Mouse (Mus musculus): Measurements from ENCODE around the gene Gucy1b1. TPM values are rescaled to one million over a fixed set of nuclear protein-coding genes. Genes with fewer than 3 reads are reported as not detected.

The Gucy1b1 gene
- total RNA-seq (2021): 10 to 100 TPM; 13.0 to 17.8 TPM

DNA sequence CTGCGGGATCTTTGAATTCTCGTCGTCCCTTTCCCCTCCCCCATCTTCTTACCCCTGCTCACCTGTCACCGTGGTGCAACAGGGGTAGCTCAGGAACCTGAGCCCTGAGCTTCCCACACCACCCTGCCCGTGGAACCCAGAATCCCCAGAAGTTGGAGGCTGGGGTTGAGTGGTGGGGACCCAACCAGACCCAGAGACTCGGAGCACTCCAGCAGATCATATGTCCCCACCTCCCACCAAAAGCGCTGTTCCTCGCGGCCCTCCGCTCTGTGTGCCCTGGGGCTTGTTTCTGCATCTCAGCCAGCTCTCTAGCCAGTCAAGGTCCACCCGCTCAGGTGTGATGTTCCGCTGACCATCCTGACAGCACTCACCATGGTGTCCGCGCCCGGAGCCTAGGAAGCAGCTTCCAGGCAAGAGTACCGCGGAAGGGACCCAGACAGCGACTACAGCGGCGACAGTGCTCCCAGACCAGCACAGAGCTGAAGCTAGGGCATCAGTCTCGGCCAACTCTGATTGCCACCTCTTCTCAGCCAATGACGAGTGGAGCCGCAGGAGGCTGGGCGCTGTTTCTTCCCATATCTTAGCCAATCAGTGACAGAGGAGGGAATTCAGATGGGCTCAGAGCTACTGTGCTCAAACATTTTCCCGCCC is at the start of gene Gucy1b1:
Gucy1b1 (minus strand) TSS at position 489 of the 651 bp plus-strand sequence.
- intact Hi-C loops (cut with DNase I): no loop called here
- peak; percentile 68 for DNase-seq (ENCODE audit: low spot score)

GRCm38 (mm10) chr3:82118916-82119315 is 44.4 kb upstream of the Gucy1b1 start:
- intact Hi-C loops (cut with DNase I): no loop called here
- DNase-seq (ENCODE audit: low spot score): no peak

- intact Hi-C loops (cut with DNase I): no loop called here
- DNase-seq (ENCODE audit: low spot score): peak; percentile 41
These were observed 38.0 kb upstream of the Gucy1b1 start for GRCm38 (mm10) chr3:82112439-82112838.

GRCm38 (mm10) chr3:82111986-82112385 is 37.5 kb upstream of the Gucy1b1 start:
- intact Hi-C loops (cut with DNase I): no loop called here
- DNase-seq (ENCODE audit: low spot score): no peak

DNA sequence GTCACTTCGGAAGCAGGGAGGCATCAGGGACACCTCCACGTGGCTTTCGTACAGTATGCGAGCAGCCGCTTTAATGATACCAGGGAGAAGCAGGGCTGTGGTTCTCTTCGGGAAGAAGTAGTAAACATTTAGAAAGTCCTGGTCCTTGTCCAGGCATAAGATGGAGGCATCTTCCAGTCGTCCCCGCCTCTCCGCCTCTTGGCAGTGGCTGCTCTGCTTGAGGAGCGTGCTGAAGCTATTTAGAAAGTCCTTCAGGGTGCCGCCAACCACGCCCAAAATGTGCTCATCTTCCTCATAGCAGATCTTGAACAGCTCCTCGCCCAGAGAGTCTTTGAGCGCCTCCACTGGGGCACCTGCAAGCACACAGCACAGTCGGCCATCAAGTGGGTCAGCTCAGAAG is 34.5 kb upstream of the Gucy1b1 start:
- no peak for DNase-seq (ENCODE audit: low spot score)
- intact Hi-C loops (cut with DNase I): no loop called here

DNA sequence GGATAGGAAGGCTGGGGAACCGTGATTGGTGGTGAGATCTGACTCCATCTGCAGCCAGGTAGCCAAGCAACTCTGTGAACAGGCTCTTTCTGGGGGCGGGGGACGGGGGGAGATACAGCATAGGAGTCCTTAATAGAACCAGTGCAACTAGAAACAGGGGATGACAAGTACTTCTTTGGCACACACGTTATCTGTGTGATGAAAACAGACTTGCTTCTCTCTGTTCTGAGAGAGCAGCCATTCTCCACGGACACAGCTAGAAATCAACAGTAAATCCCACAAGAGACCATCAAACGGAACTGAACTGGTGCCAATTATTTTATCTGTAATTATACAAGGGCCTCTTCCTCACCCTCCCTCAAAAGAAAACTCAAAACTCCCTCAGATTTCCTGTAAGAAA is 29.7 kb upstream of the Gucy1b1 start:
- no peak for DNase-seq (ENCODE audit: low spot score)
- intact Hi-C loops (cut with DNase I): no loop called here

DNA sequence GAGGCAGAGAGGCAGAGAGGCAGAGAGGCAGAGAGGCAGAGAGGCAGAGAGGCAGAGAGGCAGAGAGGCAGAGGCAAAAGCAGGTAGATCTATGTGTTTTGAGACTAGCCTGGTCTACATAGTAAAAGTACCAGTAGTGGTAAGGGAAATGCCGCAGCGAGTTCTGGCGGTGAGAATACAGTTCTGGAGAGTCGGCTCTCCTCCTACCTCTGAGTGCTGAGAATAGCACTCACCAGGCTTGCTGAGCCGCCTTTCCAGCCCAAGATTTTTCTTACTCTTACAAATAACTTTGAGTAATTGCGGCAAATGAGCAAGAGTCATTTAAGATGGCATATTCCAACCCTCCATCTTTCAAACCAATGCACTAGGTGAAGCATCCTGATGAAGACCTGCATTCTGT is 24.6 kb upstream of the Gucy1b1 start:
- no peak for DNase-seq (ENCODE audit: low spot score)
- intact Hi-C loops (cut with DNase I): no loop called here

- DNase-seq (ENCODE audit: low spot score): no peak
- intact Hi-C loops (cut with DNase I): no loop called here
These were observed 22.3 kb upstream of the Gucy1b1 start for GRCm38 (mm10) chr3:82096801-82097200.

DNA sequence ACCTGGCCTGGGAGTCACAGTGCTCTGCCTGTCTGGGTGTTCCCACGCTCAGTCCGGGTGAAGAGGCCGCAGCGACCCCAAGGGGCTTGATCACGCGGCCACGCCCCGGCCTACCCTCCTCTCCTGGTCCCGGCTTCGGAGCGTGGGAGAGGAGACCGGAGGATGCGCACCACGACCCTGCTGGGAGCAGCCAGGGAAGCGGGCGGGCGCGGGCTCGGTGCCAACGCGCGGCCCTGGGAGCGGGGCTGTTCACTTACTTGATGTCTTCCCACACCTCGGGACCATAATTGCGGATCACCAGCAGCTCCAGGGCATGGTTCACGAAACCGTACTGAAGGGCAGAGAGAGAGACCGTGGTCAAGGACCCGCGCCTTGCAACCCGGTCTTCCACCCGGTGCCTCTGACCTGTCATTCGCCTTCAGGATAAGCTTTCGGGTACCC is 728 bp downstream of the Gucy1b1 start:
- intact Hi-C loops (cut with DNase I): no loop called here
- peak; percentile 52 for DNase-seq (ENCODE audit: low spot score)

- DNase-seq (ENCODE audit: low spot score): no peak
These were observed 6.7 kb downstream of the Gucy1b1 start for GRCm38 (mm10) chr3:82067830-82068229.

DNA sequence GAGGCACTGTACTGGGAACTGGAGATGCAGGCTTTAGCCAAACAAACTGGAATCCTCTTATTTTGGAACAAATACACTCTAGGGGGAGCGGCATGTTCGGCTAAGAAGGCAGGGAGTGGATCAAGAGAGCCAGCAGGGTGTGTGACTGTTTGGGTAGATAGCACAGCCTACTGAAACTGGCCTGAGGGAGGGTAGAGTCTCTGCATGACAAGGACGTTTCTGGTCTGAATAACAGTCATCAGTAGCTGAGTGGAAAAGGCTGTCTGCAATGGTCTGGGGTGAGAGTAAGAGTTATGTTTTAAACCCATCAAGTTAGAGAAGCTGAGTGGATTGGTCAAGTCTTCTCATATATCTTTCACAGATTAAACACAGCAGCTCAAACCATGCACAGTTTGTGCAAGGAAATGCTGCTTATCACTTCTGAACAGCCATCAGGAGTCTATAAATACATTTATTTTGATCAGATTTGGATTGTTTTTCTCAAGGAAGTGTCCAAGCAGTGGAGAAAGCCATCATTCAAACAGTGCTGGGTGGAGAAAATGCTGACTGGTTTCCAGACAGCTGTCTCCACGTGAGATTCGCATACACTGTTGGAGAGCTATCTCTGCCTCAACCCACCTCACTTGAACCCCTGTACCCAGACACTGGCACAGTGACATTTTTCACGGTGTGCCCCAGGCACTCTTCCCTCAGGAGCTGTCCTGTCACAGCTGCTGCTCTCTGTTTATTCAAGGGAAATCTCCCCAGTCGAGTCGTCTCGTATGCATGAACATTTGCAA is 12.9 kb downstream of the Gucy1b1 start:
- DNase-seq (ENCODE audit: low spot score): no peak

More at GRCm38 (mm10) chr3:82067830-82068229, 6.7 kb downstream of the Gucy1b1 start:
- intact Hi-C loops (cut with DNase I): no loop called here

GRCm38 (mm10) chr3:82057201-82057600 is 17.3 kb downstream of the Gucy1b1 start:
- intact Hi-C loops (cut with DNase I): no loop called here
- no peak for DNase-seq (ENCODE audit: low spot score)

More for the DNA sequence above, 12.9 kb downstream of the Gucy1b1 start:
- intact Hi-C loops (cut with DNase I): no loop called here

- no peak for DNase-seq (ENCODE audit: low spot score)
These were observed 20.1 kb downstream of the Gucy1b1 start for GRCm38 (mm10) chr3:82054283-82054974.

DNA sequence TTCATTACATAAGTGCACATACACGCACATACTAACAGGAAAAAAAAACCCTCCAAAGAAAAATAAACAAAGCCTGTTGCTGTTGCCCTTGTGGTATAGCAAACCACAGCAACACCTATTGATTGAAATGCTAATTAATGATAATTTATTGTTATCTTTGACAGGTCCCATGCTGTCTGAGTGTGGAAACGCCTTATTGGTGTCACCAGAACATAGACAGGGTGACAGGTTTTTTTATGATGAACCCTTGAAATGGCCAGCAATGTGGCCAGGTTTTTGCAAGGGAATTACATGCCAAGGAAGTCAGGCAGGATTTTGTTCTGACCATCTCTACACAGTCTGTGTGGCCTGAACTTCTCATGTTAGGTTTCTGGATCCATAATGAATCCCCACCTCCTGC is 22.5 kb downstream of the Gucy1b1 start:
- no peak for DNase-seq (ENCODE audit: low spot score)
- intact Hi-C loops (cut with DNase I): no loop called here

More at GRCm38 (mm10) chr3:82054283-82054974, 20.1 kb downstream of the Gucy1b1 start:
- intact Hi-C loops (cut with DNase I): no loop called here

DNA sequence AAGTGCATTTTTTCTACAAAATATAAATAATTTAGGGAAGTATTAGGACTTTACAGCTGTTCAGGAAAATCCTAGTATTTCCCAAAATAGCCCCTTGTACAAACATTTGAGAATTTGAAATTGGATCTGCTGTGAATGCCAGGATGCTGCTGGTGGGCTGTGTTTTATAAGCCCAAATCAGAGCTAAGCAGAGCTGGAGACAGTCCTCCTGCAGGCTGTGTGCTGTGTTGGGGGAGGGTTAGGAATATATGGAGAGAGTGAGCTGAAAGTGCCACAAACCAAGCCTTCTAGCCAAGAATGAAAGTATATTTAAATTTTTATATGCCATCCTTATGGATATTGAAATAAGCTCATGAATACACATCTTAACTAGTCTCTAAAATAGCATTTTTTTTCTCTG is 23.0 kb downstream of the Gucy1b1 start:
- DNase-seq (ENCODE audit: low spot score): no peak
- intact Hi-C loops (cut with DNase I): no loop called here

DNA sequence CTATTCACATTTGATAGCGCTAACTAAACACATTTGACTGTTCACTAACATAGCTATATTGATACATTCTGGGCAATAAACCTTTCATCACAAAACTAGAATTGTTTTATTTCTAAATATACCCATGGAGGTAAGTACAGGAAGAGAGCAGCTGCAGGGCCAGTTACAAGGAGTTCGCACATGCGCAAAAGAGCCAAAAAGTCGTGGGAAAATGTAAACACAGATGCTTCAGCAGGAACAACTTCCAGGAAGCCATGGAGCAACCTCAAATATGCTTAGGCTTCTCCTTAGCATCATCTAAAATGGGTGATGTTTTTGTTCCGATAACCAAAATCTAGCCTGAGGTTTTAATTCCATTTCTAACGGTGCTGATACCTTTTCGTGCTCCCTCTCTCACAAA is 25.8 kb downstream of the Gucy1b1 start:
- no peak for DNase-seq (ENCODE audit: low spot score)
- intact Hi-C loops (cut with DNase I): loop anchor here (5.0 kb wide), 1 partner anchor 304 kb away; no protein-coding TSS in a partner anchor

DNA sequence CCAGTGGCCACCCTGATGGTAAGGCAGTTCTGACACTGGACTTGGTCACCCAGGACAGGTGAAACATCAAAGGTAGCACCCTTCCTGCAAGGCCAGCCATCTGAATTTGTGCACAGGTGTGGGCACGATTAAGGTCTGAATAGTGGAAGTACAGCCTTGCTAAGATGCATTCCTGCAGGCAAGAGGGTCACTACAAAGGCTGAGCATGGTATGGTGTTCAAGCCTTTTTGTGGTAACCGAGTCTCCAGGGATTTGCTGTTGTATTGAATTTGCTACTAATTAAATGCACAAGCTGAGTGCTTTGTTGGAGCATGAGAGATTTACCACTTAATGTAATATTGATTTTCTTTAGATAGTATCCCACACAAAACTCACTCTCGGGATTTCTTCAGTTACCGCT is 26.4 kb downstream of the Gucy1b1 start:
- intact Hi-C loops (cut with DNase I): loop anchor here (5.0 kb wide), 1 partner anchor 304 kb away; no protein-coding TSS in a partner anchor
- DNase-seq (ENCODE audit: low spot score): no peak

DNA sequence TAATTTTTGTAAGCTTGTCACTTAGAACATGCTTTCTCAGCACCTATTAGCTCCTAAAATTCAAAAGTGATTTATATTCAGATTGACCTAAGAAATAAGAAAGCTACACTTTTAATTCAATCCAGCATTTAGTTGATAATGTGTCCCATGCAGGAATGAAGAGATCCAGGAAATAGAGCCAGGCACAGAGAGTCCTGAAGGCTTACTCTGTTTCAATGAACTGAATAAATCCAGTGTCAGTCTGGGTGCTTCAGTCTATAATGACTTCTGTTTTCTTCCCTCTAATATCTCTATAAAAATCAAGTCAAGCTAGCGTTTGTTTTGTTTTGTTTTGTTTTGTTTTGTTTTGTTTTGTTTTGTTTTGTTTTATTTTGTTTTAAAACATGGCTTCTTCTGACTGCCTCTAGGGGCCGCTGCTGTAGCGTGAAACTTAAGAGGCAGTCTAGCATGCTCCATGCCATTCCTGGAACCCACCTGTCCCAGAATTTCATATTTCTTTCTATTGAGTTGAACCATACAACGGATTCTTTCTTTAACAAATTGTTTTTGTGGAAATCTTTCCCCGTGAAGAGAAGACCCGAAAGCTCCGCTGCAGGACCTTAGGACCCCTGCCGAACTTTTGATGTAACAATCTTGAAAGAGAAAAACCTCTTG is 27.3 kb downstream of the Gucy1b1 start:
- intact Hi-C loops (cut with DNase I): loop anchor here (1.0 to 5.0 kb wide), 2 partner anchors 286 to 305 kb away; no protein-coding TSS in a partner anchor
- DNase-seq (ENCODE audit: low spot score): no peak

GRCm38 (mm10) chr3:82046087-82046486 is 28.4 kb downstream of the Gucy1b1 start:
- DNase-seq (ENCODE audit: low spot score): no peak
- intact Hi-C loops (cut with DNase I): loop anchor here (5.0 kb wide), 1 partner anchor 306 kb away; no protein-coding TSS in a partner anchor

- DNase-seq (ENCODE audit: low spot score): no peak
- intact Hi-C loops (cut with DNase I): loop anchor here (5.0 kb wide), 1 partner anchor 307 kb away; no protein-coding TSS in a partner anchor
These were observed 29.6 kb downstream of the Gucy1b1 start for GRCm38 (mm10) chr3:82044902-82045301.

Data from heart, postnatal 25 days (tissue).